Mouse (Mus musculus) right cerebral cortex, postnatal 14 days (tissue): ENCODE data around the gene 1700028J19Rik.
A peak's percentile ranks its signal among the peaks of the same experiment; 100 is the strongest.
"Not testable (repeated sequence)": the region's sequence is repeated elsewhere in the genome, so short reads cannot be mapped to it uniquely, and the experiment has no call there.

Experiments used
- DNase-seq: peaks from one replicate; pipeline ENCODE4 v3.0.0; 2022

1700028J19Rik gene

GRCm38 (mm10) chr7:44246055-44246983, at the start of gene 1700028J19Rik, which contains the start of gene 2410002F23Rik:
TSS of gene 1700028J19Rik (minus strand) at chr7:44246695.
TSS of gene 2410002F23Rik (plus strand) at chr7:44246722.
- peak; percentile 90 for DNase-seq

- DNase-seq = no peak
These were observed 44.9 kb upstream of the 1700028J19Rik start for GRCm38 (mm10) chr7:44291418-44291817.

GRCm38 (mm10) chr7:44290986-44291385, 44.5 kb upstream of the 1700028J19Rik start:
- DNase-seq = no peak

GRCm38 (mm10) chr7:44287760-44288159, 41.3 kb upstream of the 1700028J19Rik start:
- no peak for DNase-seq

GRCm38 (mm10) chr7:44281586-44281985, 35.1 kb upstream of the 1700028J19Rik start:
- no peak for DNase-seq

- no peak for DNase-seq
These were observed 34.5 kb upstream of the 1700028J19Rik start for GRCm38 (mm10) chr7:44280959-44281358.

- DNase-seq = peak; percentile 64
These were observed 30.7 kb upstream of the 1700028J19Rik start for GRCm38 (mm10) chr7:44277250-44277622.

- no peak for DNase-seq
These were observed 30.2 kb upstream of the 1700028J19Rik start for GRCm38 (mm10) chr7:44276461-44277249.

GRCm38 (mm10) chr7:44275546-44275945, 29.1 kb upstream of the 1700028J19Rik start:
- DNase-seq = no peak

GRCm38 (mm10) chr7:44274096-44274495, 27.6 kb upstream of the 1700028J19Rik start:
- no peak for DNase-seq

GRCm38 (mm10) chr7:44273446-44273845, 27.0 kb upstream of the 1700028J19Rik start:
- DNase-seq = no peak

GRCm38 (mm10) chr7:44272546-44272945, 26.1 kb upstream of the 1700028J19Rik start:
- DNase-seq = no peak

- DNase-seq = no peak
These were observed 24.8 kb upstream of the 1700028J19Rik start for GRCm38 (mm10) chr7:44271309-44271708.

GRCm38 (mm10) chr7:44269397-44269796, 22.9 kb upstream of the 1700028J19Rik start:
- no peak for DNase-seq

GRCm38 (mm10) chr7:44268117-44268516, 21.6 kb upstream of the 1700028J19Rik start:
- no peak for DNase-seq

- DNase-seq = peak; percentile 95
These were observed 16.5 kb upstream of the 1700028J19Rik start for GRCm38 (mm10) chr7:44262791-44263643.

- no peak for DNase-seq
These were observed 14.7 kb upstream of the 1700028J19Rik start, which contains the start of gene Gm15517 for GRCm38 (mm10) chr7:44261147-44261546. TSS of gene Gm15517 (plus strand) at chr7:44261447.

- no peak for DNase-seq
These were observed 13.9 kb upstream of the 1700028J19Rik start for GRCm38 (mm10) chr7:44260410-44260809.

- DNase-seq = no peak
These were observed 10.8 kb upstream of the 1700028J19Rik start, which contains the start of gene Acp4 for GRCm38 (mm10) chr7:44257278-44257677. TSS of gene Acp4 (minus strand) at chr7:44257378.

GRCm38 (mm10) chr7:44254930-44255329, 8.4 kb upstream of the 1700028J19Rik start:
- no peak for DNase-seq

- no peak for DNase-seq
These were observed 6.6 kb upstream of the 1700028J19Rik start for GRCm38 (mm10) chr7:44253023-44253616.

GRCm38 (mm10) chr7:44250732-44251275, 4.3 kb upstream of the 1700028J19Rik start:
- not testable (repeated sequence) for DNase-seq
